Mouse (Mus musculus) gastrocnemius, postnatal 4 days (tissue): ENCODE measurements around the gene Alpl. TPM values are rescaled to one million over a fixed set of nuclear protein-coding genes. Genes with fewer than 3 reads are reported as not detected.

Experiments used
- total RNA-seq, 2 experiments: library from RNA; stranded (reverse); gene quantifications; 2 replicates each; pipeline ENCODE4 v1.2.3; 2021

Gene Alpl
- total RNA-seq, 2 experiments from 2014 or later, result 1.3 to 1.5 TPM

Other genes with a start within 250 kb of the Alpl start
- gene Ldlrad2, start 221.8 kb downstream of the Alpl start, total RNA-seq, result not detected
- gene Usp48, start 202.6 kb downstream of the Alpl start, total RNA-seq, result 10 to 100 TPM; 42.9 to 65.7 TPM
- gene Rap1gap, start 131.7 kb downstream of the Alpl start, total RNA-seq, result 1 to 10 TPM; 6.6 to 7.4 TPM
- gene Ece1, start 65.9 kb upstream of the Alpl start, total RNA-seq, result 10 to 100 TPM; 64.1 to 73.4 TPM
- 100 to 1,000 TPM in 1 of 2 experiments, 10 to 100 TPM in 1; 90.3 to 107 TPM for gene Eif4g3, start 196.6 kb upstream of the Alpl start, total RNA-seq